Mouse (Mus musculus): ENCODE measurements around the gene Cfb.

The Cfb gene

GRCm38 (mm10) chr17:34884704-34885103 is 22.4 kb upstream of the Cfb start:
- ATAC-seq (ENCODE audit: low TSS enrichment): no peak

- ATAC-seq (ENCODE audit: low TSS enrichment): no peak
Observed at GRCm38 (mm10) chr17:34883332-34883731, 21.0 kb upstream of the Cfb start.

- no peak for ATAC-seq (ENCODE audit: low TSS enrichment)
Observed at GRCm38 (mm10) chr17:34881683-34882310, 19.5 kb upstream of the Cfb start, which contains the start of gene Gm20547. Gm20547 (minus strand) TSS chr17:34882042.

GRCm38 (mm10) chr17:34881166-34881565 is 18.8 kb upstream of the Cfb start:
- no peak for ATAC-seq (ENCODE audit: low TSS enrichment)

GRCm38 (mm10) chr17:34879336-34879879 is 17.1 kb upstream of the Cfb start, which contains the start of gene Zbtb12:
Zbtb12 (plus strand) TSS chr17:34879483.
- no peak for ATAC-seq (ENCODE audit: low TSS enrichment)

GRCm38 (mm10) chr17:34874321-34874720 is 12.0 kb upstream of the Cfb start:
- ATAC-seq (ENCODE audit: low TSS enrichment): no peak

- no peak for ATAC-seq (ENCODE audit: low TSS enrichment)
Observed at GRCm38 (mm10) chr17:34865981-34866380, 3.7 kb upstream of the Cfb start.

GRCm38 (mm10) chr17:34861704-34862415 is 458 bp downstream of the Cfb start:
- no peak for ATAC-seq (ENCODE audit: low TSS enrichment)

- ATAC-seq (ENCODE audit: low TSS enrichment): no peak
Observed at GRCm38 (mm10) chr17:34860514-34860913, 1.8 kb downstream of the Cfb start.

- ATAC-seq (ENCODE audit: low TSS enrichment): no peak
Observed at GRCm38 (mm10) chr17:34858670-34859069, 3.6 kb downstream of the Cfb start.

GRCm38 (mm10) chr17:34855825-34856224 is 6.5 kb downstream of the Cfb start:
- ATAC-seq (ENCODE audit: low TSS enrichment): no peak

GRCm38 (mm10) chr17:34854761-34855160 is 7.6 kb downstream of the Cfb start:
- no peak for ATAC-seq (ENCODE audit: low TSS enrichment)

- no peak for ATAC-seq (ENCODE audit: low TSS enrichment)
Observed at GRCm38 (mm10) chr17:34853511-34853910, 8.8 kb downstream of the Cfb start.

GRCm38 (mm10) chr17:34850517-34851125 is 11.7 kb downstream of the Cfb start:
- peak; percentile 8; the same call in 1 of the 2 replicates for ATAC-seq (ENCODE audit: low TSS enrichment)

GRCm38 (mm10) chr17:34849722-34850516 is 12.4 kb downstream of the Cfb start, which contains the start of the genes Skiv2l and Nelfe:
Skiv2l (minus strand) TSS chr17:34850210.
Nelfe (plus strand) TSS chr17:34850391.
- ATAC-seq (ENCODE audit: low TSS enrichment): peak; percentile 98

- ATAC-seq (ENCODE audit: low TSS enrichment): no peak
Observed at GRCm38 (mm10) chr17:34847615-34848014, 14.7 kb downstream of the Cfb start.

GRCm38 (mm10) chr17:34847192-34847591 is 15.1 kb downstream of the Cfb start:
- no peak for ATAC-seq (ENCODE audit: low TSS enrichment)

GRCm38 (mm10) chr17:34844884-34845283 is 17.4 kb downstream of the Cfb start:
- ATAC-seq (ENCODE audit: low TSS enrichment): no peak

GRCm38 (mm10) chr17:34840736-34841307 is 21.5 kb downstream of the Cfb start:
- no peak for ATAC-seq (ENCODE audit: low TSS enrichment)

GRCm38 (mm10) chr17:34838785-34839184 is 23.5 kb downstream of the Cfb start:
- ATAC-seq (ENCODE audit: low TSS enrichment): no peak

All from frontal cortex, adult (tissue).